Mouse (Mus musculus) embryonic facial prominence, embryonic 11.5 days (tissue): Measurements from ENCODE around the gene Creg2. TPM values are rescaled to one million over a fixed set of nuclear protein-coding genes. Genes with fewer than 3 reads are reported as not detected.
A peak's percentile ranks its signal among the peaks of the same experiment; 100 is the strongest.
"Not testable (repeated sequence)": the region's sequence is repeated elsewhere in the genome, so short reads cannot be mapped to it uniquely, and the experiment has no call there.

Experiments used
- ATAC-seq: fragments of 200-750 bp; cut with Nextera tagmentation; replicated peaks from 2 replicates; pipeline ENCODE4 v1.8.0; 2017; ENCODE audit warnings: low read depth; ENCODE audit not compliant: insufficient number of reproducible peaks, low FRiP score, low TSS enrichment
- DNase-seq: peaks from one replicate; pipeline ENCODE4 v3.0.0-alpha.2; 2015; ENCODE audit warnings: low spot score
- H3K27ac ChIP-seq: fragments of 300-500 bp; sonication (generic); replicated peaks from 2 replicates; pipeline ENCODE4 v1.5.1; 2014; ENCODE audit warnings: mild to moderate bottlenecking, low read depth, low read length, control low read depth
- H3K27me3 ChIP-seq: fragments of 300-500 bp; sonication (generic); 2 replicates; pipeline ENCODE4 v1.6.1; 2014; ENCODE audit warnings: mild to moderate bottlenecking, low read length, moderate library complexity, mixed read lengths; ENCODE audit not compliant: control insufficient read depth, insufficient read depth
- H3K36me3 ChIP-seq: fragments of 300-500 bp; sonication (generic); replicated peaks from 2 replicates; pipeline ENCODE4 v1.6.1; 2014; ENCODE audit warnings: low read depth, mild to moderate bottlenecking, low read length, moderate library complexity, mixed read lengths; ENCODE audit not compliant: control insufficient read depth, insufficient read depth
- H3K4me1 ChIP-seq: fragments of 300-500 bp; sonication (generic); 2 replicates; pipeline ENCODE4 v1.6.1; 2014; ENCODE audit warnings: low read length, mixed read lengths; ENCODE audit not compliant: control insufficient read depth, insufficient read depth
- H3K4me2 ChIP-seq: fragments of 300-500 bp; sonication (generic); 2 replicates; pipeline ENCODE4 v1.6.1; 2014; ENCODE audit warnings: low read depth, mild to moderate bottlenecking, control low read depth, low read length, moderate library complexity
- H3K4me3 ChIP-seq: fragments of 300-500 bp; sonication (generic); 2 replicates; pipeline ENCODE4 v1.5.1; 2014; ENCODE audit warnings: low read depth, low read length, control low read depth
- H3K9ac ChIP-seq: fragments of 300-500 bp; sonication (generic); replicated peaks from 2 replicates; pipeline ENCODE4 v1.6.1; 2014; ENCODE audit warnings: mild to moderate bottlenecking, control low read depth, low read length
- H3K9me3 ChIP-seq: fragments of 300-500 bp; sonication (generic); replicated peaks from 2 replicates; pipeline ENCODE4 v1.6.1; 2016; ENCODE audit warnings: mild to moderate bottlenecking, low read length, inconsistent platforms, mixed read lengths; ENCODE audit not compliant: control insufficient read depth
- WGBS: fragments of 180-500 bp; shearing (Covaris S2); extraction: QIAGEN DNeasy Blood & Tissue Kit; methylation state at CpG from one replicate; pipeline ENCODE4 v1.1.7; 2014; 5-methylcytosine and 5-hydroxymethylcytosine counted together
- polyA plus RNA-seq: library from polyadenylated mRNA; unstranded; fragments of >200 nt; fragmentation: Nextera tagmentation; extraction: Ambion mirVana; gene quantifications from 2 replicates; pipeline ENCODE4 v1.2.1, GENCODE M21; 2014

Gene Creg2
- polyA plus RNA-seq, 1 experiment from 2014 or later = 0.22 TPM

DNA sequence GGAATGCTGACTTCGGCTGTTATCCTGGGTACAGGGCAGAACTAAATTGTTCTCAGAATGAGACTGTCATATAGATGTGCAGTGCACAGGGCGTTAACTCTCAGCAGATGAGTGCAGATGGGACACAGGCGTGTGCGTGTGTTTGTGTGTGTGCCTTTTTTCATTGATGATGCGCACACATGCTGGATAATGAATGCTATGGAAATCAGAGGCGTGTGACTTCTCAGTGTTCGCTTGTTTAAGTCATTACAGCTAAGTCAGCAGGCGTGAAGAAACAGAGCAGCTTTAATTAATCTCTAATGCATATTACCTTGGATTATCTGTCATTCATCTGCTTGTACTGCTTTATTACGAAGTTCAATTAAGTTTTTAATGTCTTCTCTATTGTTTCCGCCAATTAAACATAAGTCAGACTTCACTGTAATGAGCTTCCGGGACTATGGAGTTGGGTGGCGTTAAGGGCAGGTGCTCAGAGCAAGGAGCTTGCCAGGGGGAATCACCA is 15.5 kb upstream of the Creg2 start:
- H3K4me3 ChIP-seq = no peak overlapping the region

DNA sequence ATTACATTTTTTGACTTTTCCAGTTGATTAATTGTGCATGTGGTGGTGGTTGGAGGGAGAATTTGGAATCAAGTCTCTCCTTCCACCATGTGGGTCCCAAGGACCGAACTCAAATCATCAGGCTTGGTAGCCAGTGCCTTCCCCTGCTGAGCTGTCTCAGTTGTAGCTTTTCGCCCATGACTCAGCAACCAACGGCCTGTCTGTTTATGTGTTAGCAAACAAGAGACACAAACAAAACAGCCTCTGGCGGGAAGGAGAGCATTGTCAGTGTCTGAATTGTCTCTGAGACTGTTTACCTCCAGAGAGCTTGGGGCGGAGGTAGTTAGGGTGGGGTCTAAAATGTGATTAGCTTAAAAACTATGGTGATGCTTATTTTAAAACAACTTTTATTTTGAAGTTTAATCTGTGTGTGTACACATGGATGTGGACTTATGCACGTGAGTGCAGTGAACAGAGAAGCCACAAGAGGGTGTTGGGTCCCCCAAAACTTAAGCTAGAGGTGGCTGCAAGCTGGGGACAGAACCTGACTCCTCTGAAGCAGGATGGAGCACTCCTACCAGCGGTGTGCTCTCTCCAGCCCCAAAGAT is 12.9 kb upstream of the Creg2 start:
- no peak overlapping the region for H3K4me2 ChIP-seq

More for the DNA sequence above, 15.5 kb upstream of the Creg2 start:
- no peaks in the 10 kb centered on the region for H3K36me3 ChIP-seq
- ATAC-seq = no peak
- no peak overlapping the region for H3K9ac ChIP-seq
- no peak for DNase-seq
- H3K4me2 ChIP-seq = no peak overlapping the region
- H3K27ac ChIP-seq = no peak overlapping the region
- no peaks in the 10 kb centered on the region for H3K9me3 ChIP-seq
- 86% methylated on average over 12 of the region's 12 CpGs for WGBS
- H3K27me3 ChIP-seq = no peaks in the 10 kb centered on the region
- H3K4me1 ChIP-seq = no peaks in the 10 kb centered on the region

DNA sequence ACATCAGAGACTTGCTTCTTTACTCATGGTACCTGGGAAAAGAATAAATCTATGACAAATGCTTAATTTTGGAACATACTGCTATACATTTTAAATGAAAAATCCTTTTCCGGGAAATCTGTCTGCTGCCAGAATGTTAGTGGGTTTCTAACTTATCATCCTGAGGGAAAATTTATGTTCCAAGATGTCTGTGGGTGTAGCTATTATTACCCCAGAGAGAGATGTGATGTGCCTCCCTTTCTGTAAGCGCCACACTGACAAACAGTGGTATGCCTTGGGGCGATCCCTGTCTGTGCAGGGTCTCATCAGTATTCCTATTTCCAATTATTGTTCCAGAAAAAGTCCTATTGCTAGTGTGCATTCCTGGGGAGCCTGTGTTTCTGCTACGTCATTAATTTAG is 11.8 kb upstream of the Creg2 start:
- WGBS = 86% methylated on average over 4 of the region's 4 CpGs
- DNase-seq = no peak
- Histone ChIP-seq H3K36me3 (no peaks in the 10 kb centered on the region), H3K27ac (no peak overlapping the region), H3K9me3 (no peaks in the 10 kb centered on the region), H3K27me3 (no peaks in the 10 kb centered on the region), H3K9ac (no peak overlapping the region), H3K4me3 (no peak overlapping the region), H3K4me1 (no peaks in the 10 kb centered on the region), H3K4me2 (no peak overlapping the region)
- no peak for ATAC-seq

More for the DNA sequence above, 12.9 kb upstream of the Creg2 start:
- no peaks in the 10 kb centered on the region for H3K4me1 ChIP-seq
- H3K9me3 ChIP-seq = no peaks in the 10 kb centered on the region
- no peak for DNase-seq
- H3K9ac ChIP-seq = no peak overlapping the region
- no peak for ATAC-seq
- no peaks in the 10 kb centered on the region for H3K27me3 ChIP-seq
- no peaks in the 10 kb centered on the region for H3K36me3 ChIP-seq
- H3K27ac ChIP-seq = no peak overlapping the region
- WGBS = 87% methylated on average over 7 of the region's 7 CpGs
- H3K4me3 ChIP-seq = no peak overlapping the region

DNA sequence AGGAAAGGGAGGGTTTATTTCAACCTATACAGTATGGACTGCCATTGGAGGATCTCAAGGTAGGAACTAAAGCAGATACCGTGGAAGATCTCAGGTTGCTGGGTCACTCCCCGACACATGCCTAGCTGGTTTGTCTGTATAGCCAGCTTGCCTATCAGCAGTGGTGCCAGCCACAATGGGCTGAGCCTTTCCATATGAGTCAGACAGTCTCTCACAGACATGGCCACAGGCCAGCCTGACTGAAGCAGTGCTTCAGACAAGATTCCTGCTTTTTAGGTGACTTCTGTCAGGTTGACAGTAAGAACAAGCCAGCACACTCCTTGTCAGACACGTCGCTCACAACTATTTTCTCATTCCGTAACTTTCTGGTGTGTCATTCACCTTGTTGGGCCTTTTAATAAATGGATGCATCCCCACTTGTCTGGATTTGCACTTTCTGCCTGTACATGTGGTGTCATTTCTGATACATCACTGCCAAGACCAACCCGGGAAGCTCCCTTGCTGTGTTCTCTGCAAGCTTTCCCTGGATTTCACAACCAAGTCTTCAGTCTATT is 5.8 kb upstream of the Creg2 start:
- H3K36me3 ChIP-seq = no peaks in the 10 kb centered on the region
- ATAC-seq = no peak
- no peak for DNase-seq
- 0 out of 2 replicates have a peak, but pooled peaks cover 2% of the 10 kb centered on the region for H3K27me3 ChIP-seq
- H3K27ac ChIP-seq = no peak overlapping the region
- H3K4me1 ChIP-seq = no peaks in the 10 kb centered on the region
- H3K4me2 ChIP-seq = no peak overlapping the region
- WGBS = 89% methylated on average over 6 of the region's 6 CpGs
- H3K9ac ChIP-seq = no peak overlapping the region
- no peak overlapping the region for H3K4me3 ChIP-seq
- H3K9me3 ChIP-seq = no peaks in the 10 kb centered on the region

DNA sequence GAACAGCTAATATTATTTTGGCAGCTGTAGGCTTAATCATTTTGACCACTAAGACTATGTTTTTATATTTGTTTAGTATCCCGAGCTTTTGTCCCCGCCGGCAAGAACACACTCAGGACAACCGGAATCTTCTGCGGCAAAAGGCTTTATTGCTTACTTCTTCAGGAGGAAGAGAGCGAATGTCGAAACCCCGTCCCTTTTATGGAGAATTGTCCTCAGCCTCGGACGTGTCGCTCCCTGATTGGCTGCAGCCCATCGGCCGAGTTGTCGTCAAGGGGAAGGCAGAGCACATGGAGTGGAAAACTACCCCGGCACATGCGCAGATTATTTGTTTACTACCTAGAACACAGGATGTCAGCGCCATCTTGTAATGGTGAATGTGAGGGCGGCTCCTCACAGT is 3.6 kb upstream of the Creg2 start:
- H3K9me3 ChIP-seq, H3K9ac ChIP-seq, ATAC-seq, H3K4me2 ChIP-seq, H3K36me3 ChIP-seq, H3K4me1 ChIP-seq, H3K27ac ChIP-seq, H3K4me3 ChIP-seq, DNase-seq: not testable (repeated sequence)
- H3K27me3 ChIP-seq = peaks cover 17% of the 10 kb centered on the region
- WGBS = 85% methylated on average over 18 of the region's 18 CpGs

DNA sequence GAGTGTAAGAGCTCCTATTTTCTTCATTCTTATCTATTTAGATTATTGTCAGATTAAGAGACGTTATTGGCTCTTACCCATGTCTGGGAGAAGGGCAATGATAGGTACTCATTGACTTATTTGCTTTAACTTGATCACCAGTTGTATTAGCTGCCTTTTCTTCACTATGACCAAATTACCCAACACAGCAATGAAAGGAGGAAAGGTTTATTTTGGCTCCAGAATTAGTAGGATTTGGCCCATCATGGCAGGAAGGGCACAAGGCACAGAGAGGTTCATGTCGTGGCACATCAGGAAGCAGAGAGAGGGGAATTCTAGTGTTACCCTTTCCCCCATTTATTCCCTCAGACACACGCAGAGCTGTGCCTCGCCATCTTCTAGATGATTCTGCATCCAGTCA is 1.8 kb upstream of the Creg2 start:
- H3K9ac ChIP-seq = no peak overlapping the region

DNA sequence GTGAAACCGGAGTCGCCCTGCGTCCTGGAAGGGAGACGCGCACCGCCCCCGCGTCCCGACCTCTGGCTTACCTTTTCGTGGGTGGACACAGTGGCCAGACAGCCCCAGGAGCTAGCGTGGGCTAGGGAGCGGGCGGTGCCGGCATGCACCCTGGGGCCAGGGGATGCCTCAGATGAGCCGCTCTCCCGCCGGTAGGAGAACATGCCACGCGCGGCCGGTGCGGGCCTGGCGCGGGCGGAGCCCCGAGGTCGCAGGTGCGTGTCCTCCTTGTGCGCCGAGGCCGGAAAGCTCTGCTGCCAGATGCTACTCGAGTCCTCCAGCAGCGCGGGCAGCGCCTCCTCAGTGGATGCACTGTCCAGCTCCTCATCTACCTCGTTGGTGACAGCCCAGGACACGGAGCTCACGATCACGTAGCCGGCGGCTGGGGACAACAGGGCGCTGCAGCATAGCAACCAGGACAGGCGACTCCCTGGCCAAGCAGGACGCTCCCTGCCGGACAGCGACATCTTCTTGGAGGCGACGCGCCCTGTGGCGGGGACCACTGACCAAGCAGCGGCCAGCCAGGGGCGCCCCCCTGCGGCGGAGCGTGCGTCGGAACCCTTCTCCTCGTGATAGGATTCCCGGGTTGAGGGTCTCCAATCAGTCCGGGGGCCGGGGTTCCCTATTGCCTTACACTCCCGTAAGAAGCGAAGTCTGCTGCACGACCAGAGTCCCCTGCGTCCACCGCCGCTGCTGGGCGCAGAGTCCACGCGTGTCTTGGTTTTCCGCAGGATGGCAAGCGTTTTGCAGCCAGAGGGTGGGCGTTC is 636 bp downstream of the Creg2 start:
- no peaks in the 10 kb centered on the region for H3K9me3 ChIP-seq
- no peaks in the 10 kb centered on the region for H3K36me3 ChIP-seq
- peak overlapping the region; percentile 51 for H3K4me3 ChIP-seq
- DNase-seq (peak; percentile 83), ATAC-seq (peak; percentile 70)
- WGBS = 1% methylated on average over 64 of the region's 73 CpGs
- H3K27ac ChIP-seq = no peak overlapping the region
- peak overlapping the region; percentile 96 for H3K4me2 ChIP-seq
- H3K4me1 ChIP-seq = peaks cover 5% of the 10 kb centered on the region; the same call in 1 of the 2 replicates
- peak overlapping the region; percentile 41 for H3K9ac ChIP-seq
- H3K27me3 ChIP-seq = peaks cover 25% of the 10 kb centered on the region

More for the DNA sequence above, 1.8 kb upstream of the Creg2 start:
- no peak for ATAC-seq
- WGBS = 86% methylated on average over 4 of the region's 4 CpGs
- no peaks in the 10 kb centered on the region for H3K36me3 ChIP-seq
- H3K4me2 ChIP-seq = no peak overlapping the region
- no peak overlapping the region for H3K27ac ChIP-seq
- no peak overlapping the region for H3K4me3 ChIP-seq
- no peaks in the 10 kb centered on the region for H3K9me3 ChIP-seq
- DNase-seq = no peak
- peaks cover 5% of the 10 kb centered on the region; the same call in 1 of the 2 replicates for H3K4me1 ChIP-seq
- H3K27me3 ChIP-seq = peaks cover 22% of the 10 kb centered on the region
